Mouse (Mus musculus): ENCODE measurements at regions not wholly inside any gene's neighbourhood (a gene's known extent, or its start where the extent isn't known, plus 50 kb on each side); places are given as distances from the start of the nearest gene placed in this dataset.
A peak's percentile ranks its signal among the peaks of the same experiment; 100 is the strongest.
"Not testable (repeated sequence)": the region's sequence is repeated elsewhere in the genome, so short reads cannot be mapped to it uniquely, and the experiment has no call there.

- ATAC-seq (ENCODE audit: insufficient number of reproducible peaks, insufficient read depth, low FRiP score, low TSS enrichment, low read depth) = no peak
- H3K4me2 ChIP-seq = no peak overlapping the region
- no peaks in the 10 kb centered on the region for H3K36me3 ChIP-seq
- 86% methylated on average over 6 of the region's 6 CpGs for WGBS
- H3K27ac ChIP-seq = no peak overlapping the region
- H3K4me1 ChIP-seq = no peaks in the 10 kb centered on the region
- H3K9ac ChIP-seq = no peak overlapping the region
- H3K27me3 ChIP-seq = no peaks in the 10 kb centered on the region
- H3K9me3 ChIP-seq = peaks cover 29% of the 10 kb centered on the region
- H3K4me3 ChIP-seq = no peak overlapping the region
These were observed 91.4 kb downstream of the Gm21738 start for GRCm38 (mm10) chr14:19327321-19327720.

GRCm38 (mm10) chr14:19311614-19312013 is 107.1 kb downstream of the Gm21738 start:
- H3K4me1 ChIP-seq = no peaks in the 10 kb centered on the region
- 76% methylated on average over 21 of the region's 21 CpGs for WGBS
- H3K4me2 ChIP-seq = no peak overlapping the region
- H3K9ac ChIP-seq = no peak overlapping the region
- no peak overlapping the region for H3K4me3 ChIP-seq
- H3K27ac ChIP-seq = no peak overlapping the region
- no peaks in the 10 kb centered on the region for H3K27me3 ChIP-seq
- ATAC-seq (ENCODE audit: insufficient number of reproducible peaks, insufficient read depth, low FRiP score, low TSS enrichment, low read depth) = no peak
- H3K36me3 ChIP-seq = no peaks in the 10 kb centered on the region
- peaks cover 17% of the 10 kb centered on the region for H3K9me3 ChIP-seq

GRCm38 (mm10) chr14:19302859-19303258 is 115.9 kb downstream of the Gm21738 start:
- not testable (repeated sequence) for H3K9ac ChIP-seq, H3K4me3 ChIP-seq, H3K36me3 ChIP-seq, H3K9me3 ChIP-seq, H3K27me3 ChIP-seq, H3K4me2 ChIP-seq, H3K27ac ChIP-seq, H3K4me1 ChIP-seq
- peak; percentile 52; the same call in 1 of the 2 replicates for ATAC-seq (ENCODE audit: insufficient number of reproducible peaks, insufficient read depth, low FRiP score, low TSS enrichment, low read depth)
- 47% methylated on average over 4 of the region's 4 CpGs for WGBS

GRCm38 (mm10) chr14:19279096-19279495 is 139.6 kb downstream of the Gm21738 start:
- H3K27me3 ChIP-seq = no peaks in the 10 kb centered on the region
- no peaks in the 10 kb centered on the region for H3K4me1 ChIP-seq
- H3K9me3 ChIP-seq = peaks cover 18% of the 10 kb centered on the region
- 86% methylated on average over 1 of the region's 1 CpGs for WGBS
- ATAC-seq (ENCODE audit: insufficient number of reproducible peaks, insufficient read depth, low FRiP score, low TSS enrichment, low read depth) = no peak
- no peak overlapping the region for H3K9ac ChIP-seq
- H3K4me3 ChIP-seq = no peak overlapping the region
- no peak overlapping the region for H3K4me2 ChIP-seq
- H3K27ac ChIP-seq = no peak overlapping the region
- H3K36me3 ChIP-seq = no peaks in the 10 kb centered on the region

GRCm38 (mm10) chr14:19277777-19278385 is 140.8 kb downstream of the Gm21738 start:
- Histone ChIP-seq H3K4me1 (no peaks in the 10 kb centered on the region), H3K36me3 (no peaks in the 10 kb centered on the region), H3K27ac (no peak overlapping the region), H3K4me2 (no peak overlapping the region), H3K9me3 (peaks cover 22% of the 10 kb centered on the region), H3K27me3 (no peaks in the 10 kb centered on the region), H3K4me3 (no peak overlapping the region), H3K9ac (no peak overlapping the region)
- ATAC-seq (ENCODE audit: insufficient number of reproducible peaks, insufficient read depth, low FRiP score, low TSS enrichment, low read depth) = peak; percentile 87
- 62% methylated on average over 4 of the region's 4 CpGs for WGBS

All from embryonic facial prominence, embryonic 13.5 days (tissue).